Mouse (Mus musculus): ENCODE data around the gene Hs1bp3. TPM values are rescaled to one million over a fixed set of nuclear protein-coding genes. Genes with fewer than 3 reads are reported as not detected.

Hs1bp3 gene
- polyA plus RNA-seq, 1 experiment from 2014 or later, result 20.0 TPM

DNA sequence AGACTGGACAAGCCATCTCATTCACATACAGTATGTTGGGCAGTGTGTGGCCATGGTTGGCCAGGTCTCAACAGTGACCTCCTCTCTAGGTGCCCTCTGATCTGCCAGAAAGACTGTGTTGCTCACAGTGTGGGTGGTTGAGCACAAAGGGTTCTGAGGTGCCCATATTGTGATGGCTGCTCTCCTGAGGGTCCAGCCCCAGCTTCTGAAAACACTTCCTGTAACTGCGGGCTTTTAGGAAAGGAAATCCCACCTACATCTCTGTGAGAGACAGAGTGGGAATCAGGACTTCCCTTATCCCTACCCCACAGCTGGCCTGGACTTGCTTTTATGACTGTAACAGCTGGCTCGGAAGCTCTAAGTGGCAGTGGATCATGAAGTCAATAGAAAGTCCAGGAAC, 68.7 kb downstream of the Hs1bp3 start:
- ATAC-seq (ENCODE audit: low FRiP score, low TSS enrichment), result no peak
- Histone ChIP-seq H3K9ac (replicated peaks; ENCODE audit: low read length) (no peak overlapping the region), H3K4me2 (replicated peaks; ENCODE audit: low read depth, low read length) (no peak overlapping the region), H3K4me1 (ENCODE audit: insufficient read depth, low read length) (peaks cover 24% of the 10 kb centered on the region), H3K27ac (ENCODE audit: low read length) (no peak overlapping the region), H3K36me3 (ENCODE audit: insufficient read depth, low read length) (no peaks in the 10 kb centered on the region), H3K4me3 (ENCODE audit: low read length) (no peak overlapping the region), H3K9me3 (ENCODE audit: low read length) (no peaks in the 10 kb centered on the region), H3K27me3 (ENCODE audit: insufficient read depth, low read length) (no peaks in the 10 kb centered on the region)
- WGBS, result 58% methylated on average over 2 of the region's 2 CpGs

GRCm38 (mm10) chr12:8383822-8384221, 70.6 kb downstream of the Hs1bp3 start:
- Histone ChIP-seq H3K27ac (ENCODE audit: low read length) (no peak overlapping the region), H3K27me3 (ENCODE audit: insufficient read depth, low read length) (no peaks in the 10 kb centered on the region), H3K9me3 (ENCODE audit: low read length) (no peaks in the 10 kb centered on the region), H3K4me1 (ENCODE audit: insufficient read depth, low read length) (peaks cover 24% of the 10 kb centered on the region), H3K9ac (replicated peaks; ENCODE audit: low read length) (no peak overlapping the region), H3K36me3 (ENCODE audit: insufficient read depth, low read length) (no peaks in the 10 kb centered on the region), H3K4me3 (ENCODE audit: low read length) (no peak overlapping the region), H3K4me2 (replicated peaks; ENCODE audit: low read depth, low read length) (no peak overlapping the region)
- no peak for ATAC-seq (ENCODE audit: low FRiP score, low TSS enrichment)
- 69% methylated on average over 6 of the region's 6 CpGs for WGBS

GRCm38 (mm10) chr12:8386451-8387011, 73.3 kb downstream of the Hs1bp3 start:
- 53% methylated on average over 6 of the region's 6 CpGs for WGBS
- Histone ChIP-seq H3K9ac (replicated peaks; ENCODE audit: low read length) (no peak overlapping the region), H3K4me1 (ENCODE audit: insufficient read depth, low read length) (peaks cover 14% of the 10 kb centered on the region), H3K36me3 (ENCODE audit: insufficient read depth, low read length) (no peaks in the 10 kb centered on the region), H3K4me3 (ENCODE audit: low read length) (no peak overlapping the region), H3K4me2 (replicated peaks; ENCODE audit: low read depth, low read length) (no peak overlapping the region), H3K27me3 (ENCODE audit: insufficient read depth, low read length) (no peaks in the 10 kb centered on the region), H3K27ac (ENCODE audit: low read length) (peak overlapping the region; percentile 74), H3K9me3 (ENCODE audit: low read length) (no peaks in the 10 kb centered on the region)
- peak; percentile 86 for ATAC-seq (ENCODE audit: low FRiP score, low TSS enrichment)

DNA sequence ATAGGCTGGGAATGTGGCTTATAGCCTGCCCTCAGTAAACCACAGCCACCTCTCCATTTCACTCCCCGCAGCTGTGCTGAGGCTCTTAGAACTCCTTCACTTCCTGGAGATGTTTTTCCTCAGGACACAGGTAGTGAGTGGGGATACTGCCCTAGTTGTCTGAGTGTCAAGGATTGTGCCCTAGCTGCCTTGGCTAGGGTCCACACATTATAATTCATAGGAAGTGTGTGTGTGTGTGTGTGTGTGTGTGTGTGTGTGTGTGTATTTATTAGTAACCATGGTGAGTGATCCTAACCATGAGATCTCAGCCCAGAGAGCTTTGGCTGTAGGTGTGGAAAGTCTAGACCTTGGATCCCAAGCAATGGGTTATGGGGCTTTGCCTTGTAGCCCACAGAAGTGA, 74.0 kb downstream of the Hs1bp3 start:
- Histone ChIP-seq H3K4me3 (ENCODE audit: low read length) (no peak overlapping the region), H3K4me2 (replicated peaks; ENCODE audit: low read depth, low read length) (no peak overlapping the region), H3K4me1 (ENCODE audit: insufficient read depth, low read length) (peaks cover 11% of the 10 kb centered on the region), H3K9ac (replicated peaks; ENCODE audit: low read length) (no peak overlapping the region), H3K36me3 (ENCODE audit: insufficient read depth, low read length) (no peaks in the 10 kb centered on the region), H3K27me3 (ENCODE audit: insufficient read depth, low read length) (no peaks in the 10 kb centered on the region), H3K27ac (ENCODE audit: low read length) (peak overlapping the region; percentile 74; the same call in 1 of the 2 replicates), H3K9me3 (ENCODE audit: low read length) (no peaks in the 10 kb centered on the region)
- 72% methylated on average over 1 of the region's 1 CpGs for WGBS
- no peak for ATAC-seq (ENCODE audit: low FRiP score, low TSS enrichment)

DNA sequence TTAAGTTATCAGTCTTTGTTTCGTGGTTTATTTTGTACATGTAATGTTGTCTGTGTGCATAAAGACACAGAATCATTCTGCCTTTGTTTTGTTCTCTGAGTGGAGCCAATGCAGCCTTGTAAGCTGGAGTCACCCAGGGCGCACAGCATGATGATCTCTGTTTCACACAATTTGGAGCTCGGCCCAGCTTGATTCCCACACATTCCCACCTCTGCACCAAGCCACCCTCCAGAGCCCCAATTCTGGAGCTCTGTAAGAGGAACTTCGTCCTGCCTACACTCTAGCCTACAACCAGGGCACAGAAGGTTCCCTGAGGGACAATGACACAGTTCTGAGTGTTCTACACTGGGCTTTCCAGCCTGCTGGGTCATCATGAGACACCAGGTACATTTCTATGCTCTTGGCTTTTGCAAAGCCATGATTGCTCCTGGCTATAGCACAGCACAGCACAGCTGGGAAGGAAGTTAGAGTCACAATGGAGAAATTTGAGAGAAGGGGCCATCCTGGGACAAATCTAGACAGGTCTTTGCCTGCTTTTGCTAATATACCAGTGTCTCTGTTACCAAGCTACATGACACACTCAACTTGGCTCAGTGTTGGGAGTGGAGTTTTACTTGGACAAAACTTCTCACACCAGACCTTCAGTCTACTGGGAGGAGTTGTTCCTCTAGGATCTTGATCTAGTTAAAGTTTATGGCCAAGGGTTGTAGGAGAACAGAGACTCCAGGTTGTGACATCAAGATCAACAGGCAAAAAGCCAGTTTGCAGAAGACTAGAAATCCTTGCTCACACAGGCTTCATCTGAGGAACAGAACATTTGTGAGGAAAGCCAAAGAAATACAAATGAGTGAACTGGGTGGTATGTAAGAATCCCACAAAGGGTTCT, 75.5 kb downstream of the Hs1bp3 start:
- Histone ChIP-seq H3K9ac (replicated peaks; ENCODE audit: low read length) (no peak overlapping the region), H3K4me2 (replicated peaks; ENCODE audit: low read depth, low read length) (no peak overlapping the region), H3K27me3 (ENCODE audit: insufficient read depth, low read length) (no peaks in the 10 kb centered on the region), H3K4me1 (ENCODE audit: insufficient read depth, low read length) (peaks cover 10% of the 10 kb centered on the region), H3K27ac (ENCODE audit: low read length) (no peak overlapping the region), H3K36me3 (ENCODE audit: insufficient read depth, low read length) (no peaks in the 10 kb centered on the region), H3K4me3 (ENCODE audit: low read length) (no peak overlapping the region), H3K9me3 (ENCODE audit: low read length) (no peaks in the 10 kb centered on the region)
- ATAC-seq (ENCODE audit: low FRiP score, low TSS enrichment), result no peak
- WGBS, result 91% methylated on average over 4 of the region's 4 CpGs

DNA sequence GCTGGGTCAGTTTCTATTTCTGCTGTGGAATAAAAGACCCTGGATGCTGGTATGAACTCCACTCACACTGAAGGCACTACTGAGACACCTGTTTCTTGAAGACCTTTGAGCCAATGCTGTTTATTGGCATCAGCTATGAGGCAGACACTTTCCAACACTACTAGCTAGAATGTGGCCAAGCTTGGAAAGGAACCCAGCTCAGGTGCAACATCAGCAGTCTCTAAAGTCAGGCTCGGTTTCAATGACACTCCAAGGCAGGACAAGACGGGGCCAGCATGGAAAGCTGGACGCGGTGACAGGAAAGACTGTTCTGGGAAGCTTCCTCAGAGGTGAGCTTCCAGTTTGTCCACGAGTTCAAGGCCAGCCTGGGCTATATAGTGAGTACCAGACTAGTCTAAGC, 80.0 kb downstream of the Hs1bp3 start:
- no peak for ATAC-seq (ENCODE audit: low FRiP score, low TSS enrichment)

More for the DNA sequence above, 80.0 kb downstream of the Hs1bp3 start:
- H3K27me3 ChIP-seq (ENCODE audit: insufficient read depth, low read length), result no peaks in the 10 kb centered on the region
- no peak overlapping the region for H3K9ac ChIP-seq (replicated peaks; ENCODE audit: low read length)
- WGBS, result 84% methylated on average over 5 of the region's 5 CpGs
- no peaks in the 10 kb centered on the region for H3K9me3 ChIP-seq (ENCODE audit: low read length)
- no peak overlapping the region for H3K4me2 ChIP-seq (replicated peaks; ENCODE audit: low read depth, low read length)
- no peak overlapping the region for H3K4me3 ChIP-seq (ENCODE audit: low read length)
- H3K36me3 ChIP-seq (ENCODE audit: insufficient read depth, low read length), result no peaks in the 10 kb centered on the region
- H3K4me1 ChIP-seq (ENCODE audit: insufficient read depth, low read length), result peaks cover 14% of the 10 kb centered on the region
- H3K27ac ChIP-seq (ENCODE audit: low read length), result no peak overlapping the region

Other genes with a start within 250 kb of the Hs1bp3 start
- 51.5 and 57.5 TPM in 2 replicates for gene Ldah, start 105.3 kb upstream of the Hs1bp3 start, polyA plus RNA-seq (2015; fragmentation: Nextera tagmentation; extraction: Ambion mirVana)
- 1.0 and 1.1 TPM in 2 replicates for gene Gdf7, start 11.5 kb upstream of the Hs1bp3 start, polyA plus RNA-seq (2015; fragmentation: Nextera tagmentation; extraction: Ambion mirVana)
- gene Rhob, start 186.6 kb downstream of the Hs1bp3 start, polyA plus RNA-seq (2015; fragmentation: Nextera tagmentation; extraction: Ambion mirVana), result 39.8 and 40.1 TPM in 2 replicates